Mouse (Mus musculus) cerebellum, postnatal 14 days (tissue): ENCODE measurements at regions not wholly inside any gene's neighbourhood (a gene's known extent, or its start where the extent isn't known, plus 50 kb on each side); places are given as distances from the start of the nearest gene placed in this dataset.

Experiments
- DNase-seq, 2 experiments: peaks; one replicate each; pipeline ENCODE4 v3.0.0; 2021; ENCODE audit warnings: mixed read lengths in 2 of 2

GRCm38 (mm10) chr10:97778531-97778930 is 52.0 kb upstream of the C030005K15Rik start:
- no peak for DNase-seq

GRCm38 (mm10) chr10:97779335-97779734 is 52.8 kb upstream of the C030005K15Rik start:
- DNase-seq: no peak

DNA sequence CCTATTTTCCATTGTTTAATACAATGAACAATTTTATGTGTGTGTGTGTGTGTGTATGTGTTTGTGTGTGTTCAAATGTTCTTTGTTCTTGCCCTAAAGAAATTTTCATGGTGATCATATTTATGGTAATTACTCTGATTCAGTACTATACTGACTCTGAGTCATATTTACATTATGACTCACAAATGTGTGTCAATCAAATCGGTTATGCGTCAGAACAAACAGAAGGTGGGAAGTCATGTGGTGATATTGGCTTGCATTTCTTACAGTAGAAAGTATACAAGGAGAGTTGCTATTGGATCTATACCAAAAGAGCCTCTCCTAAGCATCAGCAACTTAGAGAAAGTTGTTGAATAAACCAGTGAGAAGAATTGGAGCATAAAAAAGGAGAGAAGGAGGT is 67.2 kb upstream of the C030005K15Rik start:
- peak in 1 of 2 experiments; percentile 4 for DNase-seq

DNA sequence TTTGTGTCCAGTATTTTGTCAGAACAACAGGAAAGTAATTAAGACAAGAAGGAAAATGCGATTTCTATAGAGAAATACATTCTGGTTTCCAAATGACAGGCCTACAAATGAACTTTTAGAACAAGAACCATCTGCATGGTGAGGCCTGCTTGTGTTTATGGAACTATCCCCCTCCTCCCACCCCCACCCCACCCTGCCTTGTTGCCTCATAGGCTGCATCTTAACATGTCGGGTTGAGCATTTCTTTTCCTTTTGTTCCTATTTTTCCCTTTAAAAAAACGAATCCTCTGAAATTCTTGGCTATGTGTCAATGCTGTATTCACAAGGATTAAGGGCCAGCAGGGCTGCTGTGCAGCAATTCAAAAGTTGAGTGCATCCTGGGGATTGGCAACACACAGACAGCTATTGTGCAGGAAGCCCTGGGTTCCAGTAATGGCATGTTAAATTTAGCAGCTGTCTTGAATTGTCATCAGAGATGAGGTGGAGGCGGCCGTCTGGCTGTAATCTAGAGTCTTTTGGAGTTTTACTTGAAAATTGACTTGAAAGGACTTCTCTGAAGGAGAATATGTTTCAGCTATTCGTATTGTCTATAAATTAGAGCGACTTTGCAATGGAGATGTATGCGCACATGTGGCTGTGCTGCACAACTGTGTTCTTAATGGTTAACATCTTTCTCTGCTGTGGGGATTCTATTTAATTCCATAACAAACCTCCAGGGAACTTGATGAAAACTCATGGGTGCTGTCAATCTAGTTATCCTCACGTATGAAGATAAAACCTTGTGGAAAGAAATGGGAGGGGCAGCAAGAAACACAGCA is 75.1 kb upstream of the C030005K15Rik start:
- DNase-seq: no peak

GRCm38 (mm10) chr10:97807947-97808346 is 81.4 kb upstream of the C030005K15Rik start:
- no peak for DNase-seq

DNA sequence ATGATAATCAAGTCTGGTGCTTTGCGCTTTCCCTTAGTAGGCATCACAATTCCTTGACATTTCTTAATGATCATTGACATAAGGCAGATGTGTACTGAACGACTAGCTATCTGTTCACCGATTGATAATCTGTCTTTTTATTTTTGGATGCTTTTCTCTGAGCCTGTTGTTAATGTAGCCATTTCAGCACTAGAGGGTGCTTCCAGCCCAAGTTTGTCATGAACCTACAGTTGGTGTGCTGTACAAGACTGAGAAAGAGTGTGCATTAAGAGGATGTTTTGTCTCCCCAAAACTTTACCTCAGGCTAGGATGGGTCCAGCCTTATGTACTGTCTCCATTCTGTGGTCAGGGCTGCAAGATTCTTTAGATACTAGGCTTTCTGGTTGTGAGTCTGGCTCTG is 116.0 kb upstream of the C030005K15Rik start:
- peak; percentile 7 to 17 for DNase-seq

DNA sequence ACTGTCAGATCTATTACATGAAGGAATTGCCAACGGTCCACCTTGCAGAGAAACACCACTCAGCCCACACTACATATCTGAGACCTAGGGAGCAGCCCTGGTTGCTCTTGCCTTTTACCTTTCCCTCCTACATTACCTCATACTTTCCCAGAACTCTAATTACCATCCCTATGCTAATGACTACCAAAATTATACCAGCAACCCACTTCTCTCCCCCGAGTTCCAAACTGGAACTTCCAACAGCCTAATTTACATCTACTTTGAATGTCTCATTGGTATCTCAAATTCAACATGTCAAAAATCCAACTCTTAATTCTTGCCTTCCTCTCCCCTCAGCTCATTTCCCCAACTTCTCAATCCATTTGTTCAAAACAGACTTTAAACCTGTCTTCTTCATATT is 124.9 kb upstream of the C030005K15Rik start:
- no peak for DNase-seq

- DNase-seq: no peak
Observed at GRCm38 (mm10) chr10:97877088-97877487, 150.5 kb upstream of the C030005K15Rik start.

DNA sequence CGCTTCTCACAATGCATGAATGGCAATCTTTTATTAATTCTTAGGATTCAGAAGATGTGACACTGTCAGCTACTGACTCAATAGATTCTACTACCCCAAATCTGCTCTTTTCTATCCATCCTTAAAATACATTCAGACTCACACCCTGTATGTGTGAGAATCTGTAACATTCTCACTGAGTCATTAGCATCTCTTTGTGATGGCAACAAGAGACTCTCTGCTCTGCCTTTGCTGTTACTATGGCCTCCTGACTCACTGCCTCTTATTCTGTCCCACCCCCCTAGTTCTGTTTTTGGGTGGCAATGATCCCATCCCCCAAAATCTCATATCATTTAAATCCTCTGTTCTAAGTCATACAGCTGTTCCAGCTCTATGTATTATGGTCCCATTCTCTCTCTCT is 159.5 kb upstream of the C030005K15Rik start:
- no peak for DNase-seq

GRCm38 (mm10) chr10:97905793-97906192 is 179.2 kb upstream of the C030005K15Rik start:
- DNase-seq: no peak

GRCm38 (mm10) chr10:97925568-97925967 is 199.0 kb upstream of the C030005K15Rik start:
- no peak for DNase-seq

DNA sequence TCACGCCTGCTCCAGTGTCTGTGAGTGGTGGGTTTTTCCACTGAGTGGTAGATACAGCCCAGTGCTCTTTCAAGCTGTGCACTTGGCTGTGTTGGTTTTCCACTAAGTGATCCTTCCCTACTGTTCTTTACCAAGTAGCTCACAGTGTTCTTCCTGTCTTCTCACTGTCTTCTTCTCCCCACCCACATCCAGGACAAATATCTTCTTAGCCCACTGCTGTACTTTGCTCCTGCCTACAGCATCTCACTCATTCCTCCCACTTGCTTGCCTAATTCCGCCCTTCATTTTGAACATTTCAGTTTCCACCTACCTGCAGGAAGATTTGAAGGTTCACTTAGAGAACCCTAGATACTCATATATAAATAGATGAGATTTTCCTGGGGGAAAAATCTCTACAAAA is 213.8 kb upstream of the C030005K15Rik start:
- no peak for DNase-seq

GRCm38 (mm10) chr10:97965881-97966280 is 239.3 kb upstream of the C030005K15Rik start:
- no peak for DNase-seq

DNA sequence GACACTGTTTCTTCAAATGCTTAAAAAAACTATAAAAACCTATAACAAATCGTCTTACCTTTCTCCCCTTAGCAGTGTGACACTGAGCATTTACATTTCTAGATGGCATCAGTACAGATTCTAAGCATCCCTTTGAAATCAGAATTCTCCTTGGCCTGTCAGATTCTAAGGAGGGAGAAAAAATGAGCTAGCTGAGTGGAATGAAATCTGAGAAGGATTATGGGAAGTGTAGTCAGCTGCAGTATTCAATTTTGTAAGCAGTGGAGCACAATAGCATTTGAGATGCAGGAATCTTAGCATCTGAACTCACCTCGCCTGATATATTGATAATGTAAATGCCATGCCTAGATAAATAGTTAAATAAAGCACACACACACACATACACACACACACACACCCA is 240.4 kb upstream of the C030005K15Rik start:
- no peak for DNase-seq

DNA sequence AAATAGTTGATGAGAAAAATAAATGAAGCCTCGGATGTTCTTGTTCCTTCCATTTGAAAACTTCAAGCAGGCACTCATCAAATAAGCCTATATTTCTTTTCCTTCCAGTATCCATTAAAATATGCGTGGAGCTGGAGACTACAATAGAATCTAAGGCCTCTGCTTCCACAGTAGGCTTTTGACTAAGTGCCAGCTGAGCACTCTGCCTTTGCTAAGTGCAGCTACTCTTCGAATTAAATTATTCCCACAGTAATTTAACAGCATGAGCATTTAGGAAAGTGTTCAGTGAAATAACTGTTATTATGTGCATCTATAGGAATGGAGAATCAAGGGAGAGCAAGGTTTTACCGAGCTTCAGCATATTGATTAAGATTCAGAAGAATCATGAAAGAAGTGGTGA is 280.5 kb upstream of the C030005K15Rik start:
- DNase-seq: peak; percentile 45 to 48

DNA sequence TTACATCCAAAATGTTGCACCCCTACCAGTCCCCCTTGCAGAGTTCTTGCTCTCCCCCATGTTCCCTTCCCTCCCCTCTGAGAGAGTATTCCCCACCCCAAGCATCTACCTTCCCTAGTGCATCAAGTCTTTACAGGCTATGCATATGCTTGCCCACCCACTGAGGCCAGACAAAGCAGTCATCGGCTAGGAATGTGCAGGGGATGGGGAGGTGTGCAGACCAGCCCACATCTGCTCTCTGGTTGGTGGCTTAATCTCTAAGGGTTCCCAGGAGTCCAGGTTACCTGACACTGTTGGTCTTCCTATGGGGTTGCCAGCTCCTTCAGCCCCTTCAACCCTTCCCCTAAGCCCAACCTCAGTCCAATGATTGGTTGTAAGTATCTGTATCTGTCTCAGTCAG is 281.8 kb upstream of the C030005K15Rik start:
- DNase-seq: no peak

GRCm38 (mm10) chr10:98012916-98013315 is 286.4 kb upstream of the C030005K15Rik start:
- no peak for DNase-seq

- DNase-seq: no peak
Observed at GRCm38 (mm10) chr10:98014985-98015902, 288.7 kb upstream of the C030005K15Rik start.

DNA sequence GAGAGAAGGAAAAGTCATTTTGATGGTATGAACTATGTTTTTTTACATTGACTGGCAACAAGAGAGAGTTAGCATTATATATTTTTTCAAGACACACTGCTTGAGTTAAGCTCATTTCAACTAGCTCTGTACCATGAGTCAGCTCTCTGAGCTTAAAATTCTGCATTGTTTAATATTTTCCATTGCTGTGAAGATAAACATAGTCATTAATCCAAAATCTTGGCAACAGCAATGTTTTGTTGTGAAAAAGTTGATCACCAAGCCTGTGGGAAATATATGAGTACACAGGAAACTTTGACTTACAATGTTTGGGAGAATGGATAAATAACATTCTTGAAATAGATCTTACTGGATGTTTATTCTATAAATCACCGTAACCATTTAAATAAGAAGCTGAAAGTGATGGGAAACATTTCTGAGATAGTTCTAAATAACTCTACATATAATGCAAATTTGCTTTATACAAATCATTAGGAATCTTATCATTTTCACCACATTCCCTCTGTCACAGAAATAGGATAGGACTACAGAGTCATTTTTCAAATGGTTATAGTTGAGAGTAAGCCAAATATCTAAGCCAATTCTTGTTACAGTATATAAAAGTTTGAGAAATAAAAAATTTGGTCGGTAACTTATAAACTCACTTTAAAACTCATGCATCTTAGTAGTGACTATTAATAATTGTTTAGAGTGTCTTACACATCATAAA is 290.2 kb upstream of the C030005K15Rik start:
- DNase-seq: no peak

- DNase-seq: no peak
Observed at GRCm38 (mm10) chr10:98029124-98029523, 302.6 kb upstream of the C030005K15Rik start.

DNA sequence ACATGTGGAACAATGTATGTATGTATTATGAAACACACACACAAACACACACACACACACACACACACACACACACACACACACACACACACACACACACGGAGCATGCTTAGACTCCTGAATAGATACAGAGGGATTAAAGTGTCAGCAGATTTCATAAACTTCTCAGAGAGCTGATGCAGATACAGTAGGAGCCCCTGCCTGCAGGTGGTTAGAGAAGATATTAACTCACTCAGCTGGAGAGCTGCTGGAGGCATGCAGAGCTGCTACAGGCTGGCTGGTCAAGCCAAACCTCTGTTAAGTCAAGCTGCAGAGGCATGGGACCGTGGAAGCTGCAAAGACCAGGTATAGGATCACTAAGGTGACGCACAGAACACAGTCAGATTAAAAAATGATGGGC is 303.1 kb upstream of the C030005K15Rik start:
- DNase-seq: no peak

GRCm38 (mm10) chr10:98032661-98033060 is 306.1 kb upstream of the C030005K15Rik start:
- DNase-seq: no peak

GRCm38 (mm10) chr10:98041766-98042165 is 315.2 kb upstream of the C030005K15Rik start:
- no peak for DNase-seq
